Mouse (Mus musculus): Measurements from ENCODE around the gene Has3. TPM values are rescaled to one million over a fixed set of nuclear protein-coding genes. Genes with fewer than 3 reads are reported as not detected.
"Not testable (repeated sequence)": the region's sequence is repeated elsewhere in the genome, so short reads cannot be mapped to it uniquely, and the experiment has no call there.

The Has3 gene
- polyA plus RNA-seq, 1 experiment = not detected

- peaks cover 30% of the 10 kb centered on the region for H3K36me3 ChIP-seq (ENCODE audit: control insufficient read depth)
- H3K4me1 ChIP-seq (ENCODE audit: control insufficient read depth) = no peaks in the 10 kb centered on the region
Observed at GRCm38 (mm10) chr8:106924904-106925349, 54.9 kb downstream of the Has3 start.

GRCm38 (mm10) chr8:106925446-106925845, 55.4 kb downstream of the Has3 start:
- H3K4me3 ChIP-seq (replicated peaks) = no peak overlapping the region
- H3K9me3 ChIP-seq (ENCODE audit: control insufficient read depth, low read length) = no peaks in the 10 kb centered on the region
- TF ChIP-seq TAL1 (IDR thresholded peaks at IDR 0.05; ENCODE audit: low read length) = no peak
- no peak for TF ChIP-seq GATA1 (IDR thresholded peaks at IDR 0.05; ENCODE audit: low read length)
- peaks cover 3% of the 10 kb centered on the region; the same call in 1 of the 2 replicates for H3K27me3 ChIP-seq (ENCODE audit: control insufficient read depth)
- H3K4me1 ChIP-seq (ENCODE audit: control insufficient read depth) = no peaks in the 10 kb centered on the region
- peaks cover 25% of the 10 kb centered on the region for H3K36me3 ChIP-seq (ENCODE audit: control insufficient read depth)

More at GRCm38 (mm10) chr8:106924904-106925349, 54.9 kb downstream of the Has3 start:
- Histone ChIP-seq H3K4me3 (replicated peaks) (no peak overlapping the region), H3K9me3 (ENCODE audit: control insufficient read depth, low read length) (no peaks in the 10 kb centered on the region), H3K27me3 (ENCODE audit: control insufficient read depth) (peaks cover under 1% of the 10 kb centered on the region; the same call in 1 of the 2 replicates)
- TF ChIP-seq GATA1 (IDR thresholded peaks at IDR 0.05; ENCODE audit: low read length) = 0 out of 2 replicates have a peak, but pooled peaks have one; percentile 19
- no peak for TF ChIP-seq TAL1 (IDR thresholded peaks at IDR 0.05; ENCODE audit: low read length)

GRCm38 (mm10) chr8:106927247-106927646, 57.2 kb downstream of the Has3 start:
- H3K36me3 ChIP-seq (ENCODE audit: control insufficient read depth) = peaks cover 13% of the 10 kb centered on the region
- no peaks in the 10 kb centered on the region for H3K9me3 ChIP-seq (ENCODE audit: control insufficient read depth, low read length)
- no peaks in the 10 kb centered on the region for H3K4me1 ChIP-seq (ENCODE audit: control insufficient read depth)
- H3K4me3 ChIP-seq (replicated peaks) = no peak overlapping the region
- TF ChIP-seq GATA1 (IDR thresholded peaks at IDR 0.05; ENCODE audit: low read length) (no peak), TAL1 (IDR thresholded peaks at IDR 0.05; ENCODE audit: low read length) (no peak)
- peaks cover 10% of the 10 kb centered on the region for H3K27me3 ChIP-seq (ENCODE audit: control insufficient read depth)

GRCm38 (mm10) chr8:106928182-106928581, 58.1 kb downstream of the Has3 start:
- H3K27me3 ChIP-seq (ENCODE audit: control insufficient read depth) = peaks cover 19% of the 10 kb centered on the region
- H3K4me3 ChIP-seq (replicated peaks); H3K36me3 ChIP-seq (ENCODE audit: control insufficient read depth); H3K9me3 ChIP-seq (ENCODE audit: control insufficient read depth, low read length); H3K4me1 ChIP-seq (ENCODE audit: control insufficient read depth): not testable (repeated sequence)

- H3K4me3 ChIP-seq (replicated peaks) = no peak overlapping the region
- peaks cover 28% of the 10 kb centered on the region for H3K27me3 ChIP-seq (ENCODE audit: control insufficient read depth)
Observed at GRCm38 (mm10) chr8:106929155-106929913, 59.3 kb downstream of the Has3 start.

GRCm38 (mm10) chr8:106929921-106930320, 59.9 kb downstream of the Has3 start:
- no peak overlapping the region for H3K4me3 ChIP-seq (replicated peaks)
- H3K9me3 ChIP-seq (ENCODE audit: control insufficient read depth, low read length) = no peaks in the 10 kb centered on the region
- H3K36me3 ChIP-seq (ENCODE audit: control insufficient read depth) = no peaks in the 10 kb centered on the region
- no peak for TF ChIP-seq TAL1 (IDR thresholded peaks at IDR 0.05; ENCODE audit: low read length)
- TF ChIP-seq GATA1 (IDR thresholded peaks at IDR 0.05; ENCODE audit: low read length) = no peak
- peaks cover 4% of the 10 kb centered on the region for H3K4me1 ChIP-seq (ENCODE audit: control insufficient read depth)
- peaks cover 33% of the 10 kb centered on the region for H3K27me3 ChIP-seq (ENCODE audit: control insufficient read depth)

More at GRCm38 (mm10) chr8:106929155-106929913, 59.3 kb downstream of the Has3 start:
- TF ChIP-seq TAL1 (IDR thresholded peaks at IDR 0.05; ENCODE audit: low read length) (no peak), GATA1 (IDR thresholded peaks at IDR 0.05; ENCODE audit: low read length) (no peak)
- Histone ChIP-seq H3K9me3 (ENCODE audit: control insufficient read depth, low read length) (no peaks in the 10 kb centered on the region), H3K36me3 (ENCODE audit: control insufficient read depth) (no peaks in the 10 kb centered on the region), H3K4me1 (ENCODE audit: control insufficient read depth) (peaks cover 4% of the 10 kb centered on the region)

GRCm38 (mm10) chr8:106932376-106933065, 62.5 kb downstream of the Has3 start:
- TF ChIP-seq GATA1 (IDR thresholded peaks at IDR 0.05; ENCODE audit: low read length) = no peak
- TF ChIP-seq TAL1 (IDR thresholded peaks at IDR 0.05; ENCODE audit: low read length) = no peak
- Histone ChIP-seq H3K27me3 (ENCODE audit: control insufficient read depth) (peaks cover 59% of the 10 kb centered on the region), H3K4me3 (replicated peaks) (no peak overlapping the region), H3K4me1 (ENCODE audit: control insufficient read depth) (peaks cover 18% of the 10 kb centered on the region), H3K9me3 (ENCODE audit: control insufficient read depth, low read length) (no peaks in the 10 kb centered on the region; the same call in 1 of the 2 replicates), H3K36me3 (ENCODE audit: control insufficient read depth) (no peaks in the 10 kb centered on the region)

- Histone ChIP-seq H3K36me3 (ENCODE audit: control insufficient read depth) (no peaks in the 10 kb centered on the region), H3K4me3 (replicated peaks) (no peak overlapping the region), H3K4me1 (ENCODE audit: control insufficient read depth) (peaks cover 18% of the 10 kb centered on the region), H3K27me3 (ENCODE audit: control insufficient read depth) (peaks cover 68% of the 10 kb centered on the region), H3K9me3 (ENCODE audit: control insufficient read depth, low read length) (no peaks in the 10 kb centered on the region; the same call in 1 of the 2 replicates)
- TF ChIP-seq GATA1 (IDR thresholded peaks at IDR 0.05; ENCODE audit: low read length) (no peak), TAL1 (IDR thresholded peaks at IDR 0.05; ENCODE audit: low read length) (no peak)
Observed at GRCm38 (mm10) chr8:106933506-106934143, 63.6 kb downstream of the Has3 start.

Other genes with a start within 250 kb of the Has3 start
- 0.05 and 0.09 TPM in 2 replicates for gene Tango6, start 187.2 kb upstream of the Has3 start, polyA plus RNA-seq (2012)
- gene Utp4, start 23.4 kb downstream of the Has3 start, polyA plus RNA-seq (2012) = 0.25 and 0.27 TPM in 2 replicates
- 0.01 and 0.08 TPM in 2 replicates for gene Sntb2, start 65.5 kb downstream of the Has3 start, polyA plus RNA-seq (2012)
- 0.99 and 1.4 TPM in 2 replicates for gene Vps4a, start 161.0 kb downstream of the Has3 start, polyA plus RNA-seq (2012)
- 0.12 and 0.14 TPM in 2 replicates for gene Pdf, start 178.4 kb downstream of the Has3 start, polyA plus RNA-seq (2012)
- 1.3 and 1.7 TPM in 2 replicates for gene Cog8, start 186.4 kb downstream of the Has3 start, polyA plus RNA-seq (2012)
- 0.21 and 0.30 TPM in 2 replicates for gene Nip7, start 186.6 kb downstream of the Has3 start, polyA plus RNA-seq (2012)
- gene Tmed6, start 195.4 kb downstream of the Has3 start, polyA plus RNA-seq (2012) = not detected in 2 replicates
- 1.4 and 1.8 TPM in 2 replicates for gene Terf2, start 226.3 kb downstream of the Has3 start, polyA plus RNA-seq (2012)